Mouse (Mus musculus) c-Kit-negative CD71-positive TER-119-positive erythroid progenitor cells, embryonic 14.5 days (primary cell): Measurements from ENCODE around the gene Tbc1d8b.
"Not testable (repeated sequence)": the region's sequence is repeated elsewhere in the genome, so short reads cannot be mapped to it uniquely, and the experiment has no call there.

Source experiments
- DNase-seq: peaks from one replicate; pipeline ENCODE4 v3.0.0-alpha.2; 2013; ENCODE audit warnings: low read depth, low spot score

Gene Tbc1d8b

GRCm38 (mm10) chrX:139684775-139685695 is at the start of gene Tbc1d8b:
Gene Tbc1d8b (plus strand): TSS chrX:139684996.
- peak; percentile 47 for DNase-seq

DNA sequence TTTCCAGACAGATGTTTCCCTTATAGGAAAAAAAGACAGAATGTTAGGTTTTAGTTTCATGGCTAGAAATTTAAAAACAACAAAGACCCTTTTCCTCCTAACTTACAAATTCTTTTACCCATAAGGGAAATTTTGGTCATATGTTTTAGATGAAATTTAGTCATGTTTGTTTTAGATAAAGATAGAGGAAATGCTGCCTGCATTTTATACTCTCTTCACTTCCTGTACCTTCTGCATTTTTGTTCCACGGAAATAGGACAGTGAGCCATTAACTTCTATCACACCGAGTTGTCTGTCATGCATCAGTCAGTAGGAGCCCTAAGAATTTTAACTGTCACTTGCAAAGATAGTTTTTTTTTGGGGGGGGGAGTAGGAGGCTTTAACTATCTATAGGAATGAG is 45.1 kb upstream of the Tbc1d8b start:
- no peak for DNase-seq

DNA sequence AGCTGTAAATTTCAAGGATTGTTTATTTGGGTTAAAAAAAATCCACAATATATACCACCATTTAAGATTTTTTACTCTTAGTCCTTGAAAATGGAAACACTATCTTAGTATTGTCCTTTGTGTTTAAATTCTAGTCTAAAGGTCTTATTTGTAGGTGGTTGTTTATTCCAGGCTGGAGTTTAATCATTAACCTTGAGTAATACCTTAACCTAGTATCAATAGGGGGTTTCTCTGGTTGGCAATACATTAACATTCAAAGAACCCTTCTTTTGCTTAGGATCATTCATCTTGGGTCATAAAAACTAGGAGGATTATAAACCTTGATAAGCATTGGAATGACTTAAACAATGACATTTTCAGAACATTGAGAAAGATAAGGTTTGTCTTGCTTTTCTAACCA is 44.4 kb upstream of the Tbc1d8b start:
- DNase-seq: no peak

GRCm38 (mm10) chrX:139652226-139652625 is 32.6 kb upstream of the Tbc1d8b start:
- no peak for DNase-seq

- peak; percentile 2 for DNase-seq
These were observed 31.5 kb upstream of the Tbc1d8b start for GRCm38 (mm10) chrX:139653292-139653691.

DNA sequence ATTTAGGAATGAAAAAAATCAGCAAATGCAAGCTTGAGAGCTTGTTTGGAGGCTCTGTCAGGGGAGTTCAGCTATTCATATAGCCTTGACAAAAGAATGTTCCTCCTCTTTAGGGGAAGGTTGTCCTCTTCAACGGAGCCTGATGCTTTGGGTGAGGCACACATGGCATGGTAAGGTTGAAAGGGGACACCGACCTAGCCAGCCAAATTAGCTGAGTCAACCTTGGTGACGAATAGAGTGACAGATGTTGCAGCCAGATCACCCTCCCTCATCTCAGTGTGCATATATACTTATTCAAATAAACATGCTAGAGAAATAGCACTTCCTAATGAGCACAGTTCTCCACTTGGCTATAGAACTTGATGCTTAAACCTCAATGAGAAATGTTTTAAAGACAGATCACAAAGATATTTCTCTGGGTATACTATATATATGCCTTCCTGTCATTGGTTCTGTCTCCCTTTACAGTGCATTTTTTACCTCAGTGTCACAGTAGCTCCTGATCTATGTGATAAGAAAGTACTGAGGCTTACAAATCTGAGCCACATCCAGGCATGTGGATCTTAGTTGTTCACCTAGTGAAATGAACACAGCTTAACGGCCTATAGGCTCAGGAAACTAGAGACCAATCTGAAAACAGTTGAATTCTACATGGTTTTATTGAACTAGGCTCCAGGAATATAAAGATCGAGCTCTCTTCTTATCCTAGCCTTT is 30.3 kb upstream of the Tbc1d8b start:
- DNase-seq: peak; percentile 25

DNA sequence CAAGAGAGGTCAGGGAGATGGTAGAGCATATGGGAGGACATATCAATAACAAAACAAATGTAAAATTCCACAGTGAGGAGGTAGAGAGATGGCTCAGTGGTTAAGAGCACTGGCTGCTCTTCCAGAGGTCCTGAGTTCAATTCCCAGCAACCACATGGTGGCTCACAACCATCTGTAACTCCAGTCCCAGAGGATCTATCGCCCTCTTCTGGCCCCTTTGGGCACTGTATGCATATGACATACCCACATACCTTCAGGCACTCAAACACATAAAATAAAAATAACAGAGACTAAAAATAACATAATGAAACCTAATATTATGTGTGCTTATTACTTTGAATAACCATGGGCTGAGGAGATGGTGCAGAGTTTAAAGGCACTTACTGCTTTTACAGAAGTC is 22.7 kb upstream of the Tbc1d8b start:
- no peak for DNase-seq

DNA sequence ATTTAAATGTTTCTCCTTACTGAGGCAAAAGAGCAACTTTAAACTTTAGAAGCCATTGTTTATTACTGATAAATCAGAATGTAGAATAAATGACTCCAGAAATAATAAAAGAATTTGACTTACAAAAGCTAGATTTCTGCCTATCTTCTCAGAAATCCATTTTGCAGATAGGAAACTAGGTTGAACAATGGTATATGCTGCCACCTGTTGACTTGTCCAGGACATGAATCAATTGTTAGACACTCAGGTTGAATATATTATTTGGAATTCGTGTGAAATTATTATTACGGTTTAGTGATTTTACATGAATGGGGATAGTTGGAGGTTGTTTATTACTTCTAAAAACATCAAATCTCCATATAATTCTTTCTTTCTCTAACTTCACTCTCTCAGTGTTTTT is 19.0 kb upstream of the Tbc1d8b start:
- DNase-seq: no peak

DNA sequence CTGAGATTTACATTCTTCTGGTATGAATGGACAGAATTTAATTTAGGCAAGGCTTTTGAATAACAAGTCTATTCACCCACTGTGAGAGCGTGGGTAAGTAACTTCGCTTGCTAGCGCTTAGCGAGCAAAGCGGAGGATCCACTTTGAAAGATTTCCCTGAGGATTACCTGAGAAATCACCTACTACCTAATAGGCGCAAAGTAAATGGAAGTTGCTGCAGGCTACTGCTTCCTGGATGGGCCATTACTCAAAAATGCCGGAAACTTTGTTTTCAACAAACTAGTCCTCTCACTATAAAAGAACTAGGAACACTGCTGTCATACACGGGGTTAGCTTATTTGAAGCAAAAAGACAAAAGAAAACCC is 404 bp upstream of the Tbc1d8b start:
- no peak for DNase-seq

- no peak for DNase-seq
These were observed 29.6 kb downstream of the Tbc1d8b start, which contains the start of gene Gm15013 for GRCm38 (mm10) chrX:139714381-139714780. Gene Gm15013 (minus strand): TSS chrX:139714481.

GRCm38 (mm10) chrX:139722350-139722749 is 37.6 kb downstream of the Tbc1d8b start:
- no peak for DNase-seq

DNA sequence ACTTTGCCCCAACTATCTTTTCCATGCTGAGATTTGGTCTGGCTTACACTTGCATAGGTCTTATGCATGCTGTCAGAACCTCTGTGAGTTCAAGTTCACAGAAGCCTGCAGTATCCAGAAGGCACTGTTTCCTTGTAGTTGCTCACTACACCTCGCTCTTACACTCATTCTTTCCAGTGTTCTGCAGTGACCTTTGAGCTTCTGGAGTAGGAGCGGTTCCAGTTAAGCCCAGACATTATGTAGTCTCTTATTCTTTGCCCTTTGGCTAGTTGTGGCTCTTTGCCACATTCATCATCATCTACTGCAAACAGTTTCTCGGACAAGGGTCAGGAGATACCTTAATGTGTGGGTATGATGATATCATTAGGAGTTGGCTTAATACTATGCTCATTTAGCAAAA is 45.7 kb downstream of the Tbc1d8b start:
- DNase-seq: no peak

- DNase-seq: no peak
These were observed 52.3 kb downstream of the Tbc1d8b start for GRCm38 (mm10) chrX:139737066-139737465.

DNA sequence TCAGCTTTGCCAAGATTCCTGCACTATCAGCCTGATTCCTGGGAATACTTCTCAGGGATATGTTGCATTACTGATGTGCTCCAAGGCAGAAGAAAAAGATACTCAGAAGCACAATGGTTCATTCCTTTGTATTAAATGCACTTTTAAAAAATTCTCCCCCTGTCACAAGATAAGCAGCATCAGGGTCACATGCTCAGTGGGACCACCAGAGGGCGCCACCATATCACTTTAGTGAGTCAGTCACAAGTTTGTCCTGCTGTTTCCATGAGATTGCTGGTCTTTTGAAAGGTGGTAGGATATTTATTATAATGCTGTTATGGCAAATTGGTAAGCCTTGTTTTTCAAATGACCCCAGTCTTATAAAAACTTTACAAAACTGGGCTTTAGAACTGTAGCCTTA is 67.1 kb downstream of the Tbc1d8b start:
- DNase-seq: no peak

DNA sequence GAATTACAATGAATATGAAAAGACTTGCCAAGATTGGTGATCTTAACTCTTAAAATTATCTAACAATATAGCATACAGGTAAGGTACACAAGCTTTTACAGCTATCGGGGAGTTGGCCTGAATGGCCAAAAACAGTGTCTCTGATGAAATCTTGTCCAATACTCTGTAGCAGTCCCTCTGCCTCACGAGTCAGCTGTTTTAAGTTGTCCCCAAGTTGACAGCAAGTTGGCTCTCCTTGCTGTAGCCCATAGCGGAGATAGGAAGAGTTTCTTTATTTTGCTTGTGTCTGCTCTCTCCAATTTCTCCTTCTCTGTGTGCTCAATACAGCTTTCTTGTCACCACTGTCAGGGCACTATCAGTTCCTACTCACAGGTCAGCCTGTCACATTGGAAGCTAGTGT is 73.8 kb downstream of the Tbc1d8b start:
- not testable (repeated sequence) for DNase-seq

DNA sequence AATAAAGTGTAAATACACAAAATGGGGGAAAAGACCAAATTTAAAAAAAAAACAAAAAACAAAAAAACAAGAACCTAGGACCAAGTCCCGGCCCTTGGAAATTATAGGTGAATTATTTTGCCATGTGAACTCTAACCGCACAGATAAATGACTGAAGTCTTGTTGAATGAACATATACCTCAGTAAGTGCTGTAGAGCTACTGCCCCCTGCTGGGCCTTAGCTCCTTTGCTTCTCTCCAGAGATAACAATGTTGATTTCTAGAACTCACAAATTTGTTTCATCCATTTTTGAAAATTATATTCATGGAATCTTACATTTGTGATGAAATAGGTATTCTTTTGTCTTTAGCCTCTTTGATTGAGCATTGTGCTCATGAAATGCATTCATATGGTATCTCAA is 77.8 kb downstream of the Tbc1d8b start:
- no peak for DNase-seq

GRCm38 (mm10) chrX:139769975-139770637 is 85.3 kb downstream of the Tbc1d8b start:
- DNase-seq: no peak

DNA sequence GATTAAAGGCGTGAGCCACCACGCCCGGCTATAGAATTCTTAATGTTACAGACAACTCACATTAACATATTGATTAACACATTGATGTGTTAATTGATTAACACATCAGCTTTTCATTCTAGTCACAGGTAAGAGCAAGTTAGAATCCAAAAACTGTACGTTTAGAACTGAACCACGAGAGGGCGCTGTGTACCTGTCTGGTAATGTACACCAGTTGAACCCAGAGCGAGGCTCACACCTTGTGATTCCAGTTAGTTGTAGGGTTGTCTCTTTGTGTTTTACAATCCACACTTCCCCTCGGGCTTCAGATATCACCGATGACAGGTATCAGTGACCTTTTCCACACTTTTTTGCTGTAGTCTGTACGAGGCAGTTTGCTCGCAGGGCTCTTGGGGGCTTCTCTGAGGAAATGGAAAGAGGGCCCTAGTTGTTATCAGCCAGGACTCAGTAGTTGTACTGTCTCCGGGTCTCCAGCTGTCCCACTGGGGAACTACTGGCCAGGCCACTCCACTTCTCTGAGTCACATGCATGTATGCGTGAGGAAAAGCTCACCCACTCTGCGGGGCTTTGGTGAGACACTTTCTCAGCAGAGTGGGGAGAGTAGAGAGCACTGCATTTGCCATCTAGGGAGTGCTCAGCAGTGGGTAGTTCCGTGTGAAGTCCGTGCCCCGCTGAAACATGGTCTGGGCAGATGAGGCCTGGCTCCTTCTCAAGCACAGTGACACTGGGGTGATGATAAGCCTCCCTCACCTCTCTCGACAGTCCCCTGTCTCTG is 89.7 kb downstream of the Tbc1d8b start:
- DNase-seq: no peak

- DNase-seq: no peak
These were observed 90.4 kb downstream of the Tbc1d8b start for GRCm38 (mm10) chrX:139775084-139775612.

DNA sequence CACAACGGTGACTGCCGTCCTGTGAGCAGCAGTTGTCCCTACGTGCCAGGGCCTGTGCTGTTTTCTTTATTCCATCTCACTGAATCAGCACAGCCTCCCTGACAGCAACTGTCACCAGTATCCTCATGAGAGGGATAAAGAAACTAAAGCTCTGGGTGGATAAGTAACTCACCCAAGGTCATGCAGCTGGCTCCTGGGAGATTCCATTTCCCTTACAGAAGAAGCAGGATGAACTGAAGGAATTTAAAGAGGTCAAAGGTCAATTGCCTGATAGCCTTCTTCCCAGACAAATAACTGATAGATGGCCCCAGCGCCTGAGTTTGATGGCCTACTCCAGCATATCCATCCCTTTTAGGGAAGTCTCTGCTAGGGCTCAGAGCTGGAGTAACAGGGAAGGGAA is 92.6 kb downstream of the Tbc1d8b start:
- no peak for DNase-seq

DNA sequence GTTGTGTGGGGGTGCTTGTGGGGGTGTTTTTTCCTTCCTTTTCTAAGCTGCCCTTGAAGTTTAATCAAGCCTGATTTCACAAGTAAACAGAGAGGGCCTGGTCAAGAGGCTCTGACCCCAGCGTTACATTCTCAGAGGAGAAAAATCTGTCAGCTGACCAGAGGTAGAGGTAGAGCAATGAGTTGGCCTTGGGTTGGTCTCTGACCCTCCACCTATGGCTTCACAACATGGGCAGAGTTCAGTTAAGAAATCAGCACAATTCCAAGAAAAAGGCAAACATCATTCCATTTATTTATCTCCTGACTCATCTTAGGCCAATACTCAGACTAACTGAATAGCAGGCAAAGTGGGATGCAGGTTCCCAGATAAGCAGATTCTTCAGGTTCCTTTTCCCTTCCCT is 94.1 kb downstream of the Tbc1d8b start:
- DNase-seq: no peak
